14 mouse cellular contexts compared by ENCODE assay signal in the genomic region with DNA sequence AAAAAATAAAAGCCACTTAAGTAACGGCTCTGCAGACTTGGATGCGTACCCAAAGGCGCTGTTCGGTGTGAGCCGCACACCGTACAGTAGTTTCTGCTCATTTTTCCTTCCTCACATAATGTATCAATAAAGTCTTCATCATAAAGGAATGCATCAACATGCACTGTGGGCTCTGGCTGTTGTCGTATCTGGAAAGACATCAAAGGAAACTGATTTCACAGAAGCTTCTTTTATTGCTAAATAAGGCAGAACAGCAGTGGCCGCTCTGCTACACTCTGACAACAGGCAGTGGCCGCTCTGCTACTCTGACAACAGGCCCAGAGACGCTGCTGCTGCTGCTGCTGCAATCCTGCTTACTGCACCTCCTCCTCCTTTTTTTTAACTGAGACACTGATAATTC. TPM values are rescaled to one million over a fixed set of nuclear protein-coding genes. Genes with fewer than 3 reads are reported as not detected.
DNase-seq lines count a peak whose midpoint lies in the region; ATAC-seq and TF ChIP-seq lines count a peak whose summit lies in the region.
"Had no signal": no experiment of that assay in that cellular context is flagged by ENCODE, and none has a peak within 500 bp of the region (broad histone marks: within the 10 kb centered on the region; RNA-seq: fewer than 3 reads in every experiment).

No protein-coding gene starts in this region.

- H3K27me3 ChIP-seq in intestine, postnatal 0 days (replicated peaks; ENCODE audit: control insufficient read depth, insufficient read depth, low read length) = no peaks in the 10 kb centered on the region
- H3K27me3 ChIP-seq in intestine, embryonic 15.5 days (replicated peaks) = no peaks in the 10 kb centered on the region
- H3K27me3 ChIP-seq in liver, embryonic 15.5 days = no peaks in the 10 kb centered on the region
- no peaks in the 10 kb centered on the region for H3K27me3 ChIP-seq in heart, adult 2 months (ENCODE audit: control insufficient read depth, insufficient read depth, low read length)
- H3K27me3 ChIP-seq: embryonic facial prominence, embryonic 13.5 days; limb, embryonic 13.5 days; stomach, embryonic 15.5 days had no signal

- H3K27ac ChIP-seq in intestine, postnatal 0 days (ENCODE audit: low read depth, low read length) = peak overlapping the region; percentile 15; the same call in 1 of the 2 replicates
- H3K27ac ChIP-seq in intestine, embryonic 15.5 days = no peak overlapping the region
- peak overlapping the region; percentile 83 for H3K27ac ChIP-seq in liver, embryonic 15.5 days (replicated peaks)
- no peak overlapping the region for H3K27ac ChIP-seq in heart, adult 2 months
- H3K27ac ChIP-seq: embryonic facial prominence, embryonic 13.5 days; limb, embryonic 13.5 days; stomach, embryonic 15.5 days had no signal

- no peak for ATAC-seq in intestine, postnatal 0 days
- ATAC-seq in intestine, embryonic 15.5 days = no peak
- ATAC-seq in liver, embryonic 15.5 days (ENCODE audit: insufficient read depth) = no peak
- ATAC-seq in granulocyte monocyte progenitor cell, adult 5-6 weeks (replicated peaks; ENCODE audit: poor library complexity, severe bottlenecking) = no peak

- peaks cover 9% of the 10 kb centered on the region for H3K36me3 ChIP-seq in intestine, postnatal 0 days (ENCODE audit: control insufficient read depth, insufficient read depth)
- H3K36me3 ChIP-seq in intestine, embryonic 15.5 days = no peaks in the 10 kb centered on the region
- peaks cover 24% of the 10 kb centered on the region for H3K36me3 ChIP-seq in liver, embryonic 15.5 days (replicated peaks)
- peaks cover 14% of the 10 kb centered on the region for H3K36me3 ChIP-seq in heart, adult 2 months (ENCODE audit: control insufficient read depth, insufficient read depth, low read length)
- H3K36me3 ChIP-seq: stomach, embryonic 15.5 days had no signal

- H3K4me3 ChIP-seq in intestine, postnatal 0 days (ENCODE audit: low read depth, low read length) = no peak overlapping the region
- no peak overlapping the region for H3K4me3 ChIP-seq in intestine, embryonic 15.5 days (replicated peaks)
- no peak overlapping the region for H3K4me3 ChIP-seq in liver, embryonic 15.5 days (replicated peaks)
- no peak overlapping the region for H3K4me3 ChIP-seq in heart, adult 2 months
- H3K4me3 ChIP-seq: embryonic facial prominence, embryonic 13.5 days; limb, embryonic 13.5 days; stomach, embryonic 15.5 days had no signal

- intact Hi-C loops in heart, adult 2 months (cut with DNase I) = no loop called here

- 68% methylated on average over 10 of the region's 10 CpGs for WGBS in intestine, postnatal 0 days
- 79% methylated on average over 10 of the region's 10 CpGs for WGBS in intestine, embryonic 15.5 days
- WGBS in liver, embryonic 15.5 days (ENCODE audit: insufficient replicate concordance) = 79% methylated on average over 10 of the region's 10 CpGs
- 79% methylated on average over 10 of the region's 10 CpGs for WGBS in heart, adult 2 months

- H3K9ac ChIP-seq in intestine, postnatal 0 days (ENCODE audit: low read depth, low read length) = no peak overlapping the region
- H3K9ac ChIP-seq in intestine, embryonic 15.5 days = no peak overlapping the region
- no peak overlapping the region for H3K9ac ChIP-seq in liver, embryonic 15.5 days
- no peak overlapping the region for H3K9ac ChIP-seq in heart, adult 2 months (ENCODE audit: low read depth, low read length)
- H3K9ac ChIP-seq: embryonic facial prominence, embryonic 13.5 days; limb, embryonic 13.5 days; stomach, embryonic 15.5 days had no signal

- H3K9me3 ChIP-seq in intestine, postnatal 0 days (ENCODE audit: control insufficient read depth) = no peaks in the 10 kb centered on the region
- H3K9me3 ChIP-seq in intestine, embryonic 15.5 days = no peaks in the 10 kb centered on the region
- H3K9me3 ChIP-seq in liver, embryonic 15.5 days (replicated peaks) = no peaks in the 10 kb centered on the region
- H3K9me3 ChIP-seq: embryonic facial prominence, embryonic 13.5 days; limb, embryonic 13.5 days; stomach, embryonic 15.5 days had no signal

- no peaks in the 10 kb centered on the region for H3K4me1 ChIP-seq in intestine, postnatal 0 days (replicated peaks; ENCODE audit: control insufficient read depth, insufficient read depth, low read length)
- H3K4me1 ChIP-seq in intestine, embryonic 15.5 days (replicated peaks) = no peaks in the 10 kb centered on the region; the same call in 1 of the 2 replicates
- H3K4me1 ChIP-seq in liver, embryonic 15.5 days (replicated peaks) = peaks cover 60% of the 10 kb centered on the region
- H3K4me1 ChIP-seq in heart, adult 2 months (ENCODE audit: control insufficient read depth, insufficient read depth, low read length) = peaks cover 4% of the 10 kb centered on the region; the same call in 1 of the 2 replicates
- H3K4me1 ChIP-seq: embryonic facial prominence, embryonic 13.5 days; limb, embryonic 13.5 days; stomach, embryonic 15.5 days had no signal

- H3K4me2 ChIP-seq in intestine, postnatal 0 days (replicated peaks; ENCODE audit: low read depth) = no peak overlapping the region
- no peak overlapping the region for H3K4me2 ChIP-seq in intestine, embryonic 15.5 days (replicated peaks)
- H3K4me2 ChIP-seq in liver, embryonic 15.5 days = peak overlapping the region; percentile 17
- H3K4me2 ChIP-seq: embryonic facial prominence, embryonic 13.5 days; limb, embryonic 13.5 days; stomach, embryonic 15.5 days had no signal

- TF ChIP-seq POLR2A in heart, adult 2 months (IDR thresholded peaks at IDR 0.05; ENCODE audit: insufficient read depth, low read depth, low read length) = no peak

- DNase-seq in testis, postnatal 10 days (ENCODE audit: low spot score) = peak; percentile 26
- no peak for DNase-seq in testis, postnatal 14 days (ENCODE audit: low spot score)
- DNase-seq in right cerebral cortex, adult 2 months (ENCODE audit: low spot score in 2 of 2) = no peak
- no peak for DNase-seq in heart, adult 2 months
- DNase-seq: cerebellum, adult 9-11 months; heart, adult 18-20 months; heart, postnatal 4 days had no signal

- TF ChIP-seq EP300 in heart, adult 2 months (IDR thresholded peaks at IDR 0.05; ENCODE audit: insufficient read depth, low read depth, low read length) = no peak

- no peaks in the 10 kb centered on the region for H3K79me2 ChIP-seq in heart, adult 2 months (replicated peaks; ENCODE audit: control insufficient read depth, insufficient read depth, low read length)

- TF ChIP-seq CTCF in intestine, postnatal 0 days (IDR thresholded peaks at IDR 0.05; ENCODE audit: low read depth) = no peak
- no peak for TF ChIP-seq CTCF in heart, adult 2 months (IDR thresholded peaks at IDR 0.05)

RNA-seq across cellular contexts. Expression of gene 2700097O09Rik, which starts 18.9 kb away (rescaled TPM):
- 10.1 TPM in 2 replicates for polyA plus RNA-seq in intestine, postnatal 0 days (2015; fragmentation: Nextera tagmentation; extraction: Ambion mirVana)
- polyA plus RNA-seq in intestine, embryonic 15.5 days (2015; fragmentation: Nextera tagmentation; extraction: Ambion mirVana) = 30.7 and 31.9 TPM in 2 replicates
- polyA plus RNA-seq in liver, embryonic 15.5 days (2015; fragmentation: Nextera tagmentation; extraction: Ambion mirVana) = 30.8 and 31.5 TPM in 2 replicates
- total RNA-seq in granulocyte monocyte progenitor cell, adult 5-6 weeks (2014; fragmentation: Nextera tagmentation) = 5.2 and 36.6 TPM in 2 replicates
- total RNA-seq in granulocyte monocyte progenitor cell, adult 5-6 weeks (2017) = 10.6 and 12.1 TPM in 2 replicates
- total RNA-seq in heart, adult 2 months (2021) = 1 to 10 TPM; 7.7 to 9.3 TPM
- 8.0 and 16.1 TPM in 2 replicates for polyA plus RNA-seq in heart, adult 2 months (2012; rRNA removed)

RNA-seq across cellular contexts. Expression of gene Srp54a, which starts 19.1 kb away (rescaled TPM):
- 106 and 107 TPM in 2 replicates for polyA plus RNA-seq in intestine, postnatal 0 days (2015; fragmentation: Nextera tagmentation; extraction: Ambion mirVana)
- 157 and 171 TPM in 2 replicates for polyA plus RNA-seq in intestine, embryonic 15.5 days (2015; fragmentation: Nextera tagmentation; extraction: Ambion mirVana)
- polyA plus RNA-seq in liver, embryonic 15.5 days (2015; fragmentation: Nextera tagmentation; extraction: Ambion mirVana) = 70.0 and 77.5 TPM in 2 replicates
- total RNA-seq in granulocyte monocyte progenitor cell, adult 5-6 weeks (2014; fragmentation: Nextera tagmentation) = 80.6 and 85.1 TPM in 2 replicates
- total RNA-seq in granulocyte monocyte progenitor cell, adult 5-6 weeks (2017) = 237 and 257 TPM in 2 replicates
- 10 to 100 TPM; 89.7 to 99.9 TPM for total RNA-seq in heart, adult 2 months (2021)
- polyA plus RNA-seq in heart, adult 2 months (2012; rRNA removed) = 14.7 and 23.8 TPM in 2 replicates

RNA-seq across cellular contexts. Expression of gene Baz1a, which starts 46.9 kb away (rescaled TPM):
- polyA plus RNA-seq in intestine, postnatal 0 days (2015; fragmentation: Nextera tagmentation; extraction: Ambion mirVana) = 15.2 and 15.3 TPM in 2 replicates
- polyA plus RNA-seq in intestine, embryonic 15.5 days (2015; fragmentation: Nextera tagmentation; extraction: Ambion mirVana) = 21.3 and 29.1 TPM in 2 replicates
- 28.8 and 32.2 TPM in 2 replicates for polyA plus RNA-seq in liver, embryonic 15.5 days (2015; fragmentation: Nextera tagmentation; extraction: Ambion mirVana)
- total RNA-seq in granulocyte monocyte progenitor cell, adult 5-6 weeks (2014; fragmentation: Nextera tagmentation) = 153 and 161 TPM in 2 replicates
- total RNA-seq in granulocyte monocyte progenitor cell, adult 5-6 weeks (2017) = 156 and 170 TPM in 2 replicates
- 1 to 10 TPM; 7.0 to 7.8 TPM for total RNA-seq in heart, adult 2 months (2021)
- 1.4 and 3.9 TPM in 2 replicates for polyA plus RNA-seq in heart, adult 2 months (2012; rRNA removed)

Comparison
In these comparisons a context has a peak if more than half of its experiments do, and no peak if none do; other contexts are left out.
1. H3K27ac ChIP-seq: peak in intestine, postnatal 0 days (single experiment) and liver, embryonic 15.5 days (single experiment); none in intestine, embryonic 15.5 days (single experiment) and heart, adult 2 months (single experiment).